Mouse (Mus musculus): ENCODE data around the gene Kpna1. TPM values are rescaled to one million over a fixed set of nuclear protein-coding genes. Genes with fewer than 3 reads are reported as not detected.

Gene Kpna1
- polyA plus RNA-seq, 1 experiment from 2014 or later = 82.4 TPM

GRCm38 (mm10) chr16:36071071-36071449 is 92.5 kb downstream of the Kpna1 start:
- WGBS = 0% methylated on average over 15 of the region's 16 CpGs
- DNase-seq (ENCODE audit: low spot score) = no peak
- H3K4me3 ChIP-seq (ENCODE audit: low read depth, low read length) = peak overlapping the region; percentile 51
- no peaks in the 10 kb centered on the region for H3K27me3 ChIP-seq (ENCODE audit: control insufficient read depth, insufficient read depth, low read length)
- H3K9me3 ChIP-seq (ENCODE audit: control insufficient read depth, low read length) = no peaks in the 10 kb centered on the region
- H3K27ac ChIP-seq (ENCODE audit: low read depth, low read length) = peak overlapping the region; percentile 98
- peaks cover 2% of the 10 kb centered on the region; the same call in 1 of the 2 replicates for H3K4me1 ChIP-seq (replicated peaks; ENCODE audit: control insufficient read depth, insufficient read depth, low read length)
- ATAC-seq (ENCODE audit: low FRiP score) = peak; percentile 78; the same call in 1 of the 2 replicates
- peak overlapping the region; percentile 93 for H3K9ac ChIP-seq (ENCODE audit: low read depth, low read length)
- no peaks in the 10 kb centered on the region for H3K36me3 ChIP-seq (ENCODE audit: control insufficient read depth, insufficient read depth, low read length)
- peak overlapping the region; percentile 38 for H3K4me2 ChIP-seq (replicated peaks; ENCODE audit: low read depth, low read length)

DNA sequence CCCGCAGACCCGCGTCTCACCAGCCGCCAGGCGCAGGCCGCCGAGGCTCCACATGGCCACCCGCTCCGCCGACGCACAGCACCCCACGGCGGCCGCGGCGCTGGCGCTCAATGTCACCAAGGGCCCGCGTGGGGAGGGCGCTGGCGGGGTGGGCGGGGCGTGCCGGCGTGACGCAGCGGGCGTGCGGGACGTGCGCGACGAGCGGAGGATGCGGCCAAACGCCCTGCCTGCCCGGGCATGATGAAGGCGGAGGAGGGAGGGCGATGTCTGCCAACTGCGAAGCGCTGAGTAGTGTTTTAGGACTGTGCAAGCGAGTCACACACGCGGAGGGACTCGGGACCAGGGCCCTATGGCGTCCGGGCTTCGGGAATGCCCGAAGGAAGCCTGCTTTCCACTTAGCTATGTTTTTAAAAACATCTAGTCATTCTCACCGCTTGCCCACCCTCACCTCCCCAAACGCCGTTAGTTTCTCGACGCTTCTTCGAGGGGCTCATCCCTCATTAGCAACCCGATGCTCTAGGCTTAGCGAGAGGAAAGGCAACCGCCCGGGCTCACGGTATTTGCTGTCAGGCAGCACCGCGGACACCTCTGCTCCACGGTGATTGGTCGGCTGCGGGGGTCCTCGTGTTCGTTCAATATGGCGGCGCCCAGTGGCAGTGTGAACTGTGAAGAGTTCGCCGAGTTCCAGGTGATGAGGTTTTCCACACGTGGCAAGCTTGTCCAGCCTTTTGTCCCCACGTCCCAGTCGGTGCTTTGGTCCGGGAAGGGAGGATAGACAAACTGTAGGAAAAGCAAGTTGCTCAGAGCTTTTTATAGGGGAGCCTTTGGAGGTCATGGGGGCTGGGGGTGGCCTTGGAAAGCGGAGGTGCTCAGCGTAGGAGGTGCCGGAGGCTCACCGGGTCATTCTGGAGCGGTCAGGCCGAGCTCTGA is 93.2 kb downstream of the Kpna1 start, which contains the start of the genes Fam162a and Ccdc58:
Gene Fam162a (minus strand): TSS at position 145 of the 930 bp plus-strand sequence.
Gene Ccdc58 (plus strand): TSS at position 236 of the 930 bp plus-strand sequence.
- Histone ChIP-seq H3K9me3 (ENCODE audit: control insufficient read depth, low read length) (no peaks in the 10 kb centered on the region), H3K36me3 (ENCODE audit: control insufficient read depth, insufficient read depth, low read length) (no peaks in the 10 kb centered on the region), H3K9ac (ENCODE audit: low read depth, low read length) (peak within 1 kb of the TSS; percentile 93), H3K27me3 (ENCODE audit: control insufficient read depth, insufficient read depth, low read length) (no peaks in the 10 kb centered on the region), H3K27ac (ENCODE audit: low read depth, low read length) (peak within 1 kb of the TSS; percentile 98), H3K4me3 (ENCODE audit: low read depth, low read length) (peak within 1 kb of the TSS; percentile 51), H3K4me1 (replicated peaks; ENCODE audit: control insufficient read depth, insufficient read depth, low read length) (peaks cover 2% of the 10 kb centered on the region; the same call in 1 of the 2 replicates), H3K4me2 (replicated peaks; ENCODE audit: low read depth, low read length) (peak within 1 kb of the TSS; percentile 38)
- ATAC-seq (ENCODE audit: low FRiP score) (peak; percentile 97), DNase-seq (ENCODE audit: low spot score) (peak; percentile 92)
- WGBS = under 1% methylated on average over 58 of the region's 81 CpGs

- 30% methylated on average over 8 of the region's 8 CpGs for WGBS
These were observed 94.0 kb downstream of the Kpna1 start for GRCm38 (mm10) chr16:36072410-36073011.

DNA sequence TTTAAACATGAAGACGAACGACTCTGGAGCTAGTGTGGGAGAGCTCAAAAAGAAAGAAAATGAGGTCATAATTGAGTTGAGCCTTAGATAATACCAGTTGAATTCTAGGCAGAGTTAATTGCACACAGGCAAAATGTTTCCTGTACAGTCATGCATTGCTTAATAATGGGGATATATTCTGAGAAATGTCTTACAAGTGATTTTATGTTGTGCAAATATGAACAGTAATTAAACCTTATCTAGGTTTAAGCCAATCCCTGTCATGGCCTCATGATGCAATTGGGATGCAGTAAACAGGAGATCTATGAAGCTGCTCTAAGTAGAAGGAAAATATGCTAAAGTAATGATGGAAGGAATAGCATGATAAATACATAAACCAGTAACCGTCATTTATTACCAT is 96.2 kb downstream of the Kpna1 start:
- no peak overlapping the region for H3K4me3 ChIP-seq (ENCODE audit: low read depth, low read length)
- no peak overlapping the region for H3K27ac ChIP-seq (ENCODE audit: low read depth, low read length)
- H3K9me3 ChIP-seq (ENCODE audit: control insufficient read depth, low read length) = no peaks in the 10 kb centered on the region
- H3K4me1 ChIP-seq (replicated peaks; ENCODE audit: control insufficient read depth, insufficient read depth, low read length) = no peaks in the 10 kb centered on the region; the same call in 1 of the 2 replicates
- no peaks in the 10 kb centered on the region for H3K27me3 ChIP-seq (ENCODE audit: control insufficient read depth, insufficient read depth, low read length)
- H3K4me2 ChIP-seq (replicated peaks; ENCODE audit: low read depth, low read length) = no peak overlapping the region
- WGBS = 94% methylated on average over 3 of the region's 3 CpGs
- no peak for ATAC-seq (ENCODE audit: low FRiP score)
- no peak for DNase-seq (ENCODE audit: low spot score)
- H3K36me3 ChIP-seq (ENCODE audit: control insufficient read depth, insufficient read depth, low read length) = no peaks in the 10 kb centered on the region
- H3K9ac ChIP-seq (ENCODE audit: low read depth, low read length) = no peak overlapping the region

More at GRCm38 (mm10) chr16:36072410-36073011, 94.0 kb downstream of the Kpna1 start:
- peak overlapping the region; percentile 93; the same call in 1 of the 2 replicates for H3K9ac ChIP-seq (ENCODE audit: low read depth, low read length)
- peaks cover 2% of the 10 kb centered on the region; the same call in 1 of the 2 replicates for H3K4me1 ChIP-seq (replicated peaks; ENCODE audit: control insufficient read depth, insufficient read depth, low read length)
- ATAC-seq (ENCODE audit: low FRiP score) (no peak), DNase-seq (ENCODE audit: low spot score) (no peak)
- peak overlapping the region; percentile 38 for H3K4me2 ChIP-seq (replicated peaks; ENCODE audit: low read depth, low read length)
- peak overlapping the region; percentile 51 for H3K4me3 ChIP-seq (ENCODE audit: low read depth, low read length)
- H3K27ac ChIP-seq (ENCODE audit: low read depth, low read length) = no peak overlapping the region
- H3K27me3 ChIP-seq (ENCODE audit: control insufficient read depth, insufficient read depth, low read length) = no peaks in the 10 kb centered on the region
- no peaks in the 10 kb centered on the region for H3K36me3 ChIP-seq (ENCODE audit: control insufficient read depth, insufficient read depth, low read length)
- H3K9me3 ChIP-seq (ENCODE audit: control insufficient read depth, low read length) = no peaks in the 10 kb centered on the region

DNA sequence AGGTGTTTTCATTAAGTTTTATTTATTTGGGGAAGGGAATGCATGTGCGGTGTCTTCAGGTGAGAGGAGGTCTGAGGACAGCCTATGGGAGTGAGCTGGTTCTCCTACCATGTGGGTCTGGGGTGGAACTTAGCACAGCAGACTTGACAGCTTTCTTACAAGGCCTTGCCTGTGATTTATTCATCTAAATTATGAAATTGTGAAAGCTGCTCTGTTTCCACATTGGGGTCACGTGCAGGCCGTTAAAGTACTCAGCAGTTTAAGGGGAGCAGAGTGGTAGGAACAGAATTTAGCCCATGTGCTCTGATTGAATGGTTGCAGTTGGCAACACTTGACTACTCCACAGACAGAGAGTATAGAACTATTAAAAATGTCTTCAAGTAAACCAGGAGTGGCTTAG is 101.4 kb downstream of the Kpna1 start:
- Histone ChIP-seq H3K36me3 (ENCODE audit: control insufficient read depth, insufficient read depth, low read length) (no peaks in the 10 kb centered on the region), H3K27me3 (ENCODE audit: control insufficient read depth, insufficient read depth, low read length) (no peaks in the 10 kb centered on the region), H3K9me3 (ENCODE audit: control insufficient read depth, low read length) (no peaks in the 10 kb centered on the region), H3K9ac (ENCODE audit: low read depth, low read length) (no peak overlapping the region), H3K27ac (ENCODE audit: low read depth, low read length) (no peak overlapping the region), H3K4me3 (ENCODE audit: low read depth, low read length) (no peak overlapping the region), H3K4me2 (replicated peaks; ENCODE audit: low read depth, low read length) (no peak overlapping the region), H3K4me1 (replicated peaks; ENCODE audit: control insufficient read depth, insufficient read depth, low read length) (no peaks in the 10 kb centered on the region)
- DNase-seq (ENCODE audit: low spot score) (no peak), ATAC-seq (ENCODE audit: low FRiP score) (no peak)
- WGBS = 100% methylated on average over 3 of the region's 3 CpGs

Other genes starting within 250 kb of the Kpna1 start
- 20.1 and 21.1 TPM in 2 replicates for gene Dirc2, start 209.4 kb upstream of the Kpna1 start, polyA plus RNA-seq (2014; fragmentation: Nextera tagmentation; extraction: Ambion mirVana)
- gene Hspbap1, start 208.4 kb upstream of the Kpna1 start, polyA plus RNA-seq (2014; fragmentation: Nextera tagmentation; extraction: Ambion mirVana) = 24.7 and 25.2 TPM in 2 replicates
- gene Parp14, start 107.2 kb upstream of the Kpna1 start, polyA plus RNA-seq (2014; fragmentation: Nextera tagmentation; extraction: Ambion mirVana) = 0.25 and 0.47 TPM in 2 replicates
- 2.0 and 2.7 TPM in 2 replicates for gene Parp9, start 40.3 kb upstream of the Kpna1 start, polyA plus RNA-seq (2014; fragmentation: Nextera tagmentation; extraction: Ambion mirVana)
- 2.2 and 2.5 TPM in 2 replicates for gene Dtx3l, start 39.6 kb upstream of the Kpna1 start, polyA plus RNA-seq (2014; fragmentation: Nextera tagmentation; extraction: Ambion mirVana)
- gene Wdr5b, start 62.4 kb downstream of the Kpna1 start, polyA plus RNA-seq (2014; fragmentation: Nextera tagmentation; extraction: Ambion mirVana) = 12.2 and 14.2 TPM in 2 replicates
- gene Fam162a, start 92.8 kb downstream of the Kpna1 start, polyA plus RNA-seq (2014; fragmentation: Nextera tagmentation; extraction: Ambion mirVana) = 207 and 223 TPM in 2 replicates
- 71.6 and 78.4 TPM in 2 replicates for gene Ccdc58, start 92.9 kb downstream of the Kpna1 start, polyA plus RNA-seq (2014; fragmentation: Nextera tagmentation; extraction: Ambion mirVana)
- 0.15 TPM in 1 of 2 replicates, not detected in the other for gene Csta1, start 152.5 kb downstream of the Kpna1 start, polyA plus RNA-seq (2014; fragmentation: Nextera tagmentation; extraction: Ambion mirVana)
- not detected in 2 replicates for gene Stfa2l1, start 178.1 kb downstream of the Kpna1 start, polyA plus RNA-seq (2014; fragmentation: Nextera tagmentation; extraction: Ambion mirVana)
- 1.7 TPM in 1 of 2 replicates, not detected in the other for gene Gm5483, start 205.5 kb downstream of the Kpna1 start, polyA plus RNA-seq (2014; fragmentation: Nextera tagmentation; extraction: Ambion mirVana)
- not detected in 2 replicates for gene Gm5416, start 231.7 kb downstream of the Kpna1 start, polyA plus RNA-seq (2014; fragmentation: Nextera tagmentation; extraction: Ambion mirVana)
- gene 2010005H15Rik, start 242.7 kb downstream of the Kpna1 start, polyA plus RNA-seq (2014; fragmentation: Nextera tagmentation; extraction: Ambion mirVana) = 0.28 TPM in 1 of 2 replicates, not detected in the other

All from hindbrain, embryonic 11.5 days (tissue).